Comparison of ENCODE assay signal across 20 mouse cellular contexts in genomic region chr16:14003386-14004130, GRCm38 (mm10). TPM values are rescaled to one million over a fixed set of nuclear protein-coding genes. Genes with fewer than 3 reads are reported as not detected.
DNase-seq lines count a peak whose midpoint lies in the region; ATAC-seq and TF ChIP-seq lines count a peak whose summit lies in the region.
"Had no signal": no experiment of that assay in that cellular context is flagged by ENCODE, and none has a peak within 500 bp of the region (broad histone marks: within the 10 kb centered on the region; RNA-seq: fewer than 3 reads in every experiment).

No protein-coding gene starts in this region.

- H3K9ac ChIP-seq in embryonic facial prominence, embryonic 14.5 days (ENCODE audit: low read depth, low read length): no peak overlapping the region
- no peak overlapping the region for H3K9ac ChIP-seq in liver, postnatal 0 days (replicated peaks)
- H3K9ac ChIP-seq in liver, embryonic 11.5 days (ENCODE audit: low read depth, low read length): no peak overlapping the region
- H3K9ac ChIP-seq in stomach, postnatal 0 days (ENCODE audit: low read length): no peak overlapping the region
- H3K9ac ChIP-seq in hindbrain, embryonic 11.5 days (ENCODE audit: low read depth, low read length): no peak overlapping the region
- H3K9ac ChIP-seq: forebrain, embryonic 15.5 days; hindbrain, embryonic 15.5 days; lung, embryonic 15.5 days; midbrain, embryonic 15.5 days had no signal

- peak; percentile 33 for DNase-seq in embryonic facial prominence, embryonic 14.5 days (ENCODE audit: low spot score)
- no peak for DNase-seq in embryonic facial prominence, embryonic 10.5 days (ENCODE audit: low spot score)
- no peak for DNase-seq in liver, postnatal 0 days
- no peak for DNase-seq in liver, embryonic 11.5 days (ENCODE audit: low spot score)
- DNase-seq in kidney, postnatal 10 days: peak; percentile 9
- no peak for DNase-seq in stomach, postnatal 0 days (ENCODE audit: low spot score)
- DNase-seq in hindbrain, embryonic 11.5 days (ENCODE audit: low spot score): no peak
- DNase-seq in thymus, postnatal 4 days: no peak
- DNase-seq: adrenal gland, adult 8-10 months; cerebellum, adult 11 months; cerebellum, postnatal 14 days; heart, postnatal 10 days; retina, postnatal 1 day; right cerebral cortex, postnatal 4 days had no signal

- H3K27me3 ChIP-seq in embryonic facial prominence, embryonic 14.5 days (replicated peaks; ENCODE audit: control insufficient read depth, insufficient read depth, low read length): no peaks in the 10 kb centered on the region
- H3K27me3 ChIP-seq in embryonic facial prominence, embryonic 10.5 days (replicated peaks; ENCODE audit: low read depth, poor library complexity, severe bottlenecking): no peaks in the 10 kb centered on the region
- no peaks in the 10 kb centered on the region for H3K27me3 ChIP-seq in liver, postnatal 0 days (ENCODE audit: insufficient read depth, low read length)
- no peaks in the 10 kb centered on the region for H3K27me3 ChIP-seq in liver, embryonic 11.5 days (replicated peaks; ENCODE audit: control insufficient read depth, insufficient read depth, low read length)
- no peaks in the 10 kb centered on the region for H3K27me3 ChIP-seq in stomach, postnatal 0 days (ENCODE audit: control insufficient read depth, insufficient read depth, low read length)
- no peaks in the 10 kb centered on the region for H3K27me3 ChIP-seq in hindbrain, embryonic 11.5 days (ENCODE audit: control insufficient read depth, insufficient read depth, low read length)
- H3K27me3 ChIP-seq: forebrain, embryonic 15.5 days; hindbrain, embryonic 15.5 days; lung, embryonic 15.5 days; midbrain, embryonic 15.5 days had no signal

- no peak overlapping the region for H3K4me3 ChIP-seq in embryonic facial prominence, embryonic 14.5 days (ENCODE audit: low read depth, low read length)
- no peak overlapping the region for H3K4me3 ChIP-seq in embryonic facial prominence, embryonic 10.5 days
- H3K4me3 ChIP-seq in liver, postnatal 0 days (ENCODE audit: low read depth, low read length): no peak overlapping the region
- H3K4me3 ChIP-seq in liver, embryonic 11.5 days (ENCODE audit: low read depth, low read length): no peak overlapping the region
- H3K4me3 ChIP-seq in stomach, postnatal 0 days (ENCODE audit: low read depth, low read length): no peak overlapping the region
- H3K4me3 ChIP-seq in hindbrain, embryonic 11.5 days (ENCODE audit: low read depth, low read length): no peak overlapping the region
- H3K4me3 ChIP-seq: forebrain, embryonic 15.5 days; heart, embryonic 10.5 days; hindbrain, embryonic 15.5 days; lung, embryonic 15.5 days; midbrain, embryonic 15.5 days had no signal

- no peaks in the 10 kb centered on the region for H3K4me1 ChIP-seq in embryonic facial prominence, embryonic 14.5 days (ENCODE audit: control insufficient read depth, insufficient read depth, low read length)
- 0 out of 2 replicates have a peak, but pooled peaks cover 3% of the 10 kb centered on the region for H3K4me1 ChIP-seq in embryonic facial prominence, embryonic 10.5 days
- no peaks in the 10 kb centered on the region; the same call in 1 of the 2 replicates for H3K4me1 ChIP-seq in liver, postnatal 0 days (ENCODE audit: insufficient read depth)
- H3K4me1 ChIP-seq in liver, embryonic 11.5 days (replicated peaks; ENCODE audit: control insufficient read depth, insufficient read depth, low read length): no peaks in the 10 kb centered on the region
- H3K4me1 ChIP-seq in stomach, postnatal 0 days (replicated peaks; ENCODE audit: control insufficient read depth, insufficient read depth): no peaks in the 10 kb centered on the region
- H3K4me1 ChIP-seq in hindbrain, embryonic 11.5 days (replicated peaks; ENCODE audit: control insufficient read depth, insufficient read depth, low read length): no peaks in the 10 kb centered on the region
- H3K4me1 ChIP-seq: forebrain, embryonic 15.5 days; heart, embryonic 10.5 days; hindbrain, embryonic 15.5 days; midbrain, embryonic 15.5 days had no signal

- no peak for TF ChIP-seq EP300 in liver, postnatal 0 days (IDR thresholded peaks at IDR 0.05; ENCODE audit: low read depth)
- TF ChIP-seq EP300 in stomach, postnatal 0 days (optimal IDR thresholded peaks at IDR 0.05): no peak

- no peak for TF ChIP-seq CTCF in liver, postnatal 0 days (IDR thresholded peaks at IDR 0.05; ENCODE audit: low read depth)
- TF ChIP-seq CTCF in stomach, postnatal 0 days (IDR thresholded peaks at IDR 0.05; ENCODE audit: low read depth): no peak

- 54% methylated on average over 8 of the region's 8 CpGs for WGBS in embryonic facial prominence, embryonic 14.5 days
- WGBS in embryonic facial prominence, embryonic 10.5 days: 68% methylated on average over 8 of the region's 8 CpGs
- WGBS in liver, postnatal 0 days (ENCODE audit: insufficient replicate concordance): 47% methylated on average over 8 of the region's 8 CpGs
- WGBS in liver, embryonic 11.5 days: 56% methylated on average over 8 of the region's 8 CpGs
- WGBS in stomach, postnatal 0 days: 37% methylated on average over 8 of the region's 8 CpGs
- 72% methylated on average over 8 of the region's 8 CpGs for WGBS in hindbrain, embryonic 11.5 days

- H3K36me3 ChIP-seq in embryonic facial prominence, embryonic 14.5 days (ENCODE audit: control insufficient read depth, insufficient read depth, low read length): no peaks in the 10 kb centered on the region
- H3K36me3 ChIP-seq in embryonic facial prominence, embryonic 10.5 days (replicated peaks): no peaks in the 10 kb centered on the region
- no peaks in the 10 kb centered on the region for H3K36me3 ChIP-seq in liver, postnatal 0 days (replicated peaks; ENCODE audit: insufficient read depth, low read length)
- H3K36me3 ChIP-seq in liver, embryonic 11.5 days (ENCODE audit: control insufficient read depth, insufficient read depth, low read length): no peaks in the 10 kb centered on the region
- no peaks in the 10 kb centered on the region for H3K36me3 ChIP-seq in stomach, postnatal 0 days (ENCODE audit: control insufficient read depth, insufficient read depth, low read length)
- H3K36me3 ChIP-seq in hindbrain, embryonic 11.5 days (ENCODE audit: control insufficient read depth, insufficient read depth, low read length): no peaks in the 10 kb centered on the region
- H3K36me3 ChIP-seq: forebrain, embryonic 15.5 days; heart, embryonic 10.5 days; hindbrain, embryonic 15.5 days; lung, embryonic 15.5 days; midbrain, embryonic 15.5 days had no signal

- ATAC-seq in embryonic facial prominence, embryonic 14.5 days (ENCODE audit: low read depth): peak; percentile 44; the same call in 1 of the 2 replicates
- ATAC-seq in liver, postnatal 0 days: peak; percentile 62
- no peak for ATAC-seq in liver, embryonic 11.5 days (replicated peaks; ENCODE audit: low FRiP score)
- 0 out of 2 replicates have a peak, but pooled peaks have one; percentile 8 for ATAC-seq in stomach, postnatal 0 days (ENCODE audit: low FRiP score, low TSS enrichment)
- ATAC-seq in hindbrain, embryonic 11.5 days (ENCODE audit: low FRiP score): no peak

- no peak overlapping the region for H3K4me2 ChIP-seq in embryonic facial prominence, embryonic 14.5 days (ENCODE audit: low read depth, low read length)
- peak overlapping the region; percentile 48; the same call in 1 of the 2 replicates for H3K4me2 ChIP-seq in liver, postnatal 0 days (ENCODE audit: low read depth, low read length)
- no peak overlapping the region for H3K4me2 ChIP-seq in liver, embryonic 11.5 days
- no peak overlapping the region for H3K4me2 ChIP-seq in stomach, postnatal 0 days (replicated peaks; ENCODE audit: low read depth)
- H3K4me2 ChIP-seq in hindbrain, embryonic 11.5 days (replicated peaks; ENCODE audit: low read depth, low read length): no peak overlapping the region
- H3K4me2 ChIP-seq: forebrain, embryonic 15.5 days; hindbrain, embryonic 15.5 days; lung, embryonic 15.5 days; midbrain, embryonic 15.5 days had no signal

- no peaks in the 10 kb centered on the region for H3K9me3 ChIP-seq in embryonic facial prominence, embryonic 14.5 days (ENCODE audit: control insufficient read depth, low read length)
- H3K9me3 ChIP-seq in embryonic facial prominence, embryonic 10.5 days: no peaks in the 10 kb centered on the region
- H3K9me3 ChIP-seq in liver, postnatal 0 days (ENCODE audit: low read length): no peaks in the 10 kb centered on the region
- no peaks in the 10 kb centered on the region for H3K9me3 ChIP-seq in liver, embryonic 11.5 days (ENCODE audit: control insufficient read depth, low read length)
- H3K9me3 ChIP-seq in stomach, postnatal 0 days (ENCODE audit: control insufficient read depth, low read length): no peaks in the 10 kb centered on the region
- H3K9me3 ChIP-seq in hindbrain, embryonic 11.5 days (ENCODE audit: control insufficient read depth, low read length): no peaks in the 10 kb centered on the region
- H3K9me3 ChIP-seq: forebrain, embryonic 15.5 days; heart, embryonic 10.5 days; hindbrain, embryonic 15.5 days; lung, embryonic 15.5 days; midbrain, embryonic 15.5 days had no signal

- H3K27ac ChIP-seq in embryonic facial prominence, embryonic 14.5 days (replicated peaks; ENCODE audit: low read depth, low read length): no peak overlapping the region
- no peak overlapping the region for H3K27ac ChIP-seq in embryonic facial prominence, embryonic 10.5 days (replicated peaks)
- H3K27ac ChIP-seq in liver, postnatal 0 days (ENCODE audit: low read depth): peak overlapping the region; percentile 72
- no peak overlapping the region for H3K27ac ChIP-seq in liver, embryonic 11.5 days (ENCODE audit: low read depth, low read length)
- H3K27ac ChIP-seq in stomach, postnatal 0 days (replicated peaks): no peak overlapping the region
- no peak overlapping the region for H3K27ac ChIP-seq in hindbrain, embryonic 11.5 days (ENCODE audit: low read depth, low read length)
- H3K27ac ChIP-seq: forebrain, embryonic 15.5 days; heart, embryonic 10.5 days; hindbrain, embryonic 15.5 days; lung, embryonic 15.5 days; midbrain, embryonic 15.5 days had no signal

RNA-seq across cellular contexts. Expression of gene Ifitm7, which starts 16.9 kb away (rescaled TPM):
- polyA plus RNA-seq in embryonic facial prominence, embryonic 14.5 days (2014; fragmentation: Nextera tagmentation; extraction: Ambion mirVana): not detected in 2 replicates
- polyA plus RNA-seq in embryonic facial prominence, embryonic 10.5 days (2016; fragmentation: Nextera tagmentation; extraction: Ambion mirVana): 0.35 and 0.56 TPM in 2 replicates
- polyA plus RNA-seq in liver, postnatal 0 days (2015; fragmentation: Nextera tagmentation; extraction: Ambion mirVana): 0.18 TPM in 1 of 2 replicates, not detected in the other
- 0.25 TPM in 1 of 2 replicates, not detected in the other for polyA plus RNA-seq in liver, embryonic 11.5 days (2014; fragmentation: Nextera tagmentation; extraction: Ambion mirVana)
- polyA plus RNA-seq in stomach, postnatal 0 days (2015; fragmentation: Nextera tagmentation; extraction: Ambion mirVana): not detected in 2 replicates
- 0.85 and 1.0 TPM in 2 replicates for polyA plus RNA-seq in hindbrain, embryonic 11.5 days (2014; fragmentation: Nextera tagmentation; extraction: Ambion mirVana)
- polyA plus RNA-seq: large intestine, adult 2 months; lung, embryonic 15.5 days had no signal

RNA-seq across cellular contexts. Expression of gene 2900011O08Rik, which starts 17.2 kb away (rescaled TPM):
- 5.1 and 5.5 TPM in 2 replicates for polyA plus RNA-seq in embryonic facial prominence, embryonic 14.5 days (2014; fragmentation: Nextera tagmentation; extraction: Ambion mirVana)
- polyA plus RNA-seq in embryonic facial prominence, embryonic 10.5 days (2016; fragmentation: Nextera tagmentation; extraction: Ambion mirVana): 7.0 and 7.2 TPM in 2 replicates
- 0.12 TPM in 1 of 2 replicates, not detected in the other for polyA plus RNA-seq in liver, postnatal 0 days (2015; fragmentation: Nextera tagmentation; extraction: Ambion mirVana)
- polyA plus RNA-seq in liver, embryonic 11.5 days (2014; fragmentation: Nextera tagmentation; extraction: Ambion mirVana): 0.85 and 1.1 TPM in 2 replicates
- polyA plus RNA-seq in stomach, postnatal 0 days (2015; fragmentation: Nextera tagmentation; extraction: Ambion mirVana): 0.70 and 1.3 TPM in 2 replicates
- polyA plus RNA-seq in hindbrain, embryonic 11.5 days (2014; fragmentation: Nextera tagmentation; extraction: Ambion mirVana): 37.1 and 38.4 TPM in 2 replicates

Comparison
In these comparisons a context has a peak if more than half of its experiments do, and no peak if none do; other contexts are left out.
1. ATAC-seq: peak in embryonic facial prominence, embryonic 14.5 days (single experiment), liver, postnatal 0 days (single experiment) and stomach, postnatal 0 days (single experiment); none in liver, embryonic 11.5 days (single experiment) and hindbrain, embryonic 11.5 days (single experiment).
2. DNase-seq: peak in embryonic facial prominence, embryonic 14.5 days (single experiment) and kidney, postnatal 10 days (single experiment); none in embryonic facial prominence, embryonic 10.5 days (single experiment), liver, postnatal 0 days (single experiment), liver, embryonic 11.5 days (single experiment), stomach, postnatal 0 days (single experiment), hindbrain, embryonic 11.5 days (single experiment) and thymus, postnatal 4 days (single experiment).